Mouse (Mus musculus) lung, postnatal 0 days (tissue): ENCODE data around the gene Mtx2. TPM values are rescaled to one million over a fixed set of nuclear protein-coding genes. Genes with fewer than 3 reads are reported as not detected.

Experiments used
- ATAC-seq: fragments of 200-750 bp; cut with Nextera tagmentation; 2 replicates; pipeline ENCODE4 v1.8.0; 2017; ENCODE audit warnings: moderate library complexity
- DNase-seq: peaks from one replicate; pipeline ENCODE4 v3.0.0-alpha.2; 2016; ENCODE audit warnings: low spot score
- H3K27ac ChIP-seq: fragments of 300-500 bp; sonication (generic); 2 replicates; pipeline ENCODE4 v1.5.1; 2014; ENCODE audit warnings: antibody characterized with exemption, mild to moderate bottlenecking, low read length, mixed read lengths
- H3K27me3 ChIP-seq: fragments of 300-500 bp; sonication (generic); replicated peaks from 2 replicates; pipeline ENCODE4 v1.6.1; 2014; ENCODE audit warnings: low read length, mixed read lengths; ENCODE audit not compliant: insufficient read depth
- H3K36me3 ChIP-seq: fragments of 300-500 bp; sonication (generic); 2 replicates; pipeline ENCODE4 v1.6.1; 2014; ENCODE audit warnings: low read length, mixed read lengths; ENCODE audit not compliant: insufficient read depth
- H3K4me1 ChIP-seq: fragments of 300-500 bp; sonication (generic); 2 replicates; pipeline ENCODE4 v1.6.1; 2014; ENCODE audit warnings: antibody characterized with exemption, low read depth, low read length, mixed read lengths; ENCODE audit not compliant: insufficient read depth
- H3K4me2 ChIP-seq: fragments of 300-500 bp; sonication (generic); replicated peaks from 2 replicates; pipeline ENCODE4 v1.6.1; 2014; ENCODE audit warnings: low read depth, mild to moderate bottlenecking, low read length, moderate library complexity, mixed read lengths
- H3K4me3 ChIP-seq: fragments of 300-500 bp; sonication (generic); 2 replicates; pipeline ENCODE4 v1.5.1; 2014; ENCODE audit warnings: low read depth, low read length
- H3K9ac ChIP-seq: fragments of 300-500 bp; sonication (generic); replicated peaks from 2 replicates; pipeline ENCODE4 v1.6.1; 2014; ENCODE audit warnings: low read depth, mild to moderate bottlenecking
- H3K9me3 ChIP-seq: fragments of 300-500 bp; sonication (generic); 2 replicates; pipeline ENCODE4 v1.6.1; 2016; ENCODE audit warnings: low read length, mixed read lengths
- CTCF ChIP-seq: IDR thresholded peaks from 2 replicates; pipeline ENCODE4 v1.5.1; 2016; ENCODE audit warnings: antibody characterized with exemption, mild to moderate bottlenecking
- EP300 ChIP-seq: IDR thresholded peaks from 2 replicates; pipeline ENCODE4 v1.6.1; 2016; ENCODE audit warnings: antibody characterized with exemption, mild to moderate bottlenecking, control low read depth
- WGBS: fragments of 180-500 bp; shearing (Covaris S2); extraction: QIAGEN DNeasy Blood & Tissue Kit; methylation state at CpG from one replicate; pipeline ENCODE4 v1.1.7; 2014; 5-methylcytosine and 5-hydroxymethylcytosine counted together
- polyA plus RNA-seq: library from polyadenylated mRNA; unstranded; fragments of >200 nt; fragmentation: Nextera tagmentation; extraction: Ambion mirVana; gene quantifications from 2 replicates; pipeline ENCODE4 v1.2.1, GENCODE M21; 2015

Mtx2 gene
- polyA plus RNA-seq, 1 experiment from 2014 or later = 83.7 TPM

- Histone ChIP-seq H3K27ac (no peak overlapping the region), H3K9ac (no peak overlapping the region), H3K9me3 (no peaks in the 10 kb centered on the region), H3K4me1 (no peaks in the 10 kb centered on the region), H3K4me3 (no peak overlapping the region), H3K27me3 (no peaks in the 10 kb centered on the region), H3K36me3 (no peaks in the 10 kb centered on the region), H3K4me2 (no peak overlapping the region)
- DNase-seq (no peak), ATAC-seq (no peak)
- 83% methylated on average over 9 of the region's 9 CpGs for WGBS
- no peak for TF ChIP-seq EP300
- TF ChIP-seq CTCF = no peak
Measured at GRCm38 (mm10) chr2:74884357-74884756, 58.8 kb downstream of the Mtx2 start.

- DNase-seq (no peak), ATAC-seq (no peak)
- no peaks in the 10 kb centered on the region for H3K9me3 ChIP-seq
- TF ChIP-seq CTCF (no peak), EP300 (no peak)
- H3K36me3 ChIP-seq = no peaks in the 10 kb centered on the region
- 71% methylated on average over 5 of the region's 5 CpGs for WGBS
- no peaks in the 10 kb centered on the region for H3K4me1 ChIP-seq
- H3K9ac ChIP-seq = no peak overlapping the region
- no peak overlapping the region for H3K4me2 ChIP-seq
- H3K4me3 ChIP-seq = no peak overlapping the region
- H3K27ac ChIP-seq = no peak overlapping the region
- no peaks in the 10 kb centered on the region for H3K27me3 ChIP-seq
Measured at GRCm38 (mm10) chr2:74891868-74892267, 66.3 kb downstream of the Mtx2 start.

- no peak for DNase-seq
- Histone ChIP-seq H3K27me3 (no peaks in the 10 kb centered on the region), H3K27ac (no peak overlapping the region), H3K36me3 (no peaks in the 10 kb centered on the region), H3K9ac (no peak overlapping the region), H3K4me2 (no peak overlapping the region), H3K4me3 (no peak overlapping the region), H3K4me1 (no peaks in the 10 kb centered on the region), H3K9me3 (no peaks in the 10 kb centered on the region)
- no peak for ATAC-seq
- WGBS = 86% methylated on average over 7 of the region's 7 CpGs
- TF ChIP-seq EP300 (no peak), CTCF (no peak)
Measured at GRCm38 (mm10) chr2:74892881-74893615, 67.4 kb downstream of the Mtx2 start.

- Histone ChIP-seq H3K4me1 (no peaks in the 10 kb centered on the region), H3K9me3 (no peaks in the 10 kb centered on the region), H3K36me3 (no peaks in the 10 kb centered on the region), H3K4me3 (no peak overlapping the region), H3K9ac (no peak overlapping the region), H3K27ac (no peak overlapping the region), H3K27me3 (no peaks in the 10 kb centered on the region), H3K4me2 (no peak overlapping the region)
- WGBS = 52% methylated on average over 2 of the region's 2 CpGs
- TF ChIP-seq CTCF (no peak), EP300 (no peak)
- DNase-seq = peak; percentile 29
- no peak for ATAC-seq
Measured at GRCm38 (mm10) chr2:74894061-74894460, 68.5 kb downstream of the Mtx2 start.

- no peaks in the 10 kb centered on the region for H3K9me3 ChIP-seq
- no peaks in the 10 kb centered on the region for H3K36me3 ChIP-seq
- no peak overlapping the region for H3K27ac ChIP-seq
- WGBS = 31% methylated on average over 5 of the region's 5 CpGs
- DNase-seq = peak; percentile 83
- TF ChIP-seq CTCF (no peak), EP300 (peak; percentile 96)
- no peak overlapping the region for H3K9ac ChIP-seq
- H3K27me3 ChIP-seq = no peaks in the 10 kb centered on the region
- no peak overlapping the region for H3K4me3 ChIP-seq
- no peak overlapping the region for H3K4me2 ChIP-seq
- peak; percentile 97 for ATAC-seq
- H3K4me1 ChIP-seq = no peaks in the 10 kb centered on the region
Measured at GRCm38 (mm10) chr2:74899973-74900372, 74.4 kb downstream of the Mtx2 start.

- no peak overlapping the region for H3K4me2 ChIP-seq
- 0 out of 2 replicates have a peak, but pooled peaks cover under 1% of the 10 kb centered on the region for H3K4me1 ChIP-seq
- DNase-seq (no peak), ATAC-seq (no peak)
- no peak overlapping the region for H3K4me3 ChIP-seq
- H3K27me3 ChIP-seq = no peaks in the 10 kb centered on the region
- no peak overlapping the region for H3K9ac ChIP-seq
- TF ChIP-seq EP300 (no peak), CTCF (no peak)
- H3K27ac ChIP-seq = no peak overlapping the region
- WGBS = 38% methylated on average over 3 of the region's 3 CpGs
- no peaks in the 10 kb centered on the region for H3K36me3 ChIP-seq
- H3K9me3 ChIP-seq = no peaks in the 10 kb centered on the region
Measured at GRCm38 (mm10) chr2:74901764-74902295, 76.2 kb downstream of the Mtx2 start.
